Mouse (Mus musculus) intestine, embryonic 16.5 days (tissue): ENCODE measurements around the gene Pla2g5. TPM values are rescaled to one million over a fixed set of nuclear protein-coding genes. Genes with fewer than 3 reads are reported as not detected.

Source experiments
- ATAC-seq: fragments of 200-750 bp; cut with Nextera tagmentation; 2 replicates; pipeline ENCODE4 v1.8.0; 2017; ENCODE audit warnings: moderate TSS enrichment, moderate library complexity
- H3K27ac ChIP-seq: fragments of 300-500 bp; sonication (generic); 2 replicates; pipeline ENCODE4 v1.5.1; 2014; ENCODE audit warnings: mild to moderate bottlenecking, low read length
- H3K27me3 ChIP-seq: fragments of 300-500 bp; sonication (generic); replicated peaks from 2 replicates; pipeline ENCODE4 v1.6.1; 2014; ENCODE audit warnings: low read length, control low read depth, mixed read lengths; ENCODE audit not compliant: control insufficient read depth, insufficient read depth
- H3K36me3 ChIP-seq: fragments of 300-500 bp; sonication (generic); 2 replicates; pipeline ENCODE4 v1.6.1; 2014; ENCODE audit warnings: low read length, control low read depth; ENCODE audit not compliant: control insufficient read depth, insufficient read depth
- H3K4me1 ChIP-seq: fragments of 300-500 bp; sonication (generic); 2 replicates; pipeline ENCODE4 v1.6.1; 2014; ENCODE audit warnings: low read length, control low read depth, mixed read lengths; ENCODE audit not compliant: control insufficient read depth, insufficient read depth
- H3K4me2 ChIP-seq: fragments of 300-500 bp; sonication (generic); 2 replicates; pipeline ENCODE4 v1.6.1; 2014; ENCODE audit warnings: low read depth, low read length, control low read depth
- H3K4me3 ChIP-seq: fragments of 300-500 bp; sonication (generic); 2 replicates; pipeline ENCODE4 v1.5.1; 2014; ENCODE audit warnings: mild to moderate bottlenecking, low read length
- H3K9ac ChIP-seq: fragments of 300-500 bp; sonication (generic); 2 replicates; pipeline ENCODE4 v1.6.1; 2014; ENCODE audit warnings: low read depth, low read length
- H3K9me3 ChIP-seq: fragments of 300-500 bp; sonication (generic); 2 replicates; pipeline ENCODE4 v1.6.1; 2016; ENCODE audit warnings: low read length, control low read depth; ENCODE audit not compliant: control insufficient read depth
- WGBS: fragments of 180-500 bp; shearing (Covaris S2); extraction: QIAGEN DNeasy Blood & Tissue Kit; methylation state at CpG from one replicate; pipeline ENCODE4 v1.1.7; 2014; 5-methylcytosine and 5-hydroxymethylcytosine counted together
- polyA plus RNA-seq: library from polyadenylated mRNA; unstranded; fragments of >200 nt; fragmentation: Nextera tagmentation; extraction: Ambion mirVana; gene quantifications from 2 replicates; pipeline ENCODE4 v1.2.1, GENCODE M21; 2015

Pla2g5 gene
- polyA plus RNA-seq, 1 experiment from 2014 or later = 0.23 TPM

- no peaks in the 10 kb centered on the region for H3K4me1 ChIP-seq
- no peak overlapping the region for H3K4me3 ChIP-seq
- no peak for ATAC-seq
- H3K27ac ChIP-seq = no peak overlapping the region
- WGBS = 67% methylated on average over 6 of the region's 6 CpGs
- no peak overlapping the region for H3K9ac ChIP-seq
- no peaks in the 10 kb centered on the region for H3K36me3 ChIP-seq
- H3K9me3 ChIP-seq = no peaks in the 10 kb centered on the region
- H3K27me3 ChIP-seq = no peaks in the 10 kb centered on the region; the same call in 1 of the 2 replicates
- H3K4me2 ChIP-seq = no peak overlapping the region
Observed at GRCm38 (mm10) chr4:138817736-138818135, 45.5 kb downstream of the Pla2g5 start.

- Histone ChIP-seq H3K9me3 (no peaks in the 10 kb centered on the region), H3K27me3 (no peaks in the 10 kb centered on the region; the same call in 1 of the 2 replicates), H3K27ac (no peak overlapping the region), H3K4me3 (no peak overlapping the region), H3K4me2 (no peak overlapping the region), H3K36me3 (no peaks in the 10 kb centered on the region), H3K4me1 (no peaks in the 10 kb centered on the region), H3K9ac (no peak overlapping the region)
- whole genome bisulfite sequencing = 73% methylated on average over 9 of the region's 9 CpGs
- ATAC-seq = no peak
Observed at GRCm38 (mm10) chr4:138816166-138816565, 47.1 kb downstream of the Pla2g5 start.

- Histone ChIP-seq H3K9me3 (no peaks in the 10 kb centered on the region), H3K36me3 (no peaks in the 10 kb centered on the region), H3K4me3 (no peak overlapping the region), H3K27me3 (no peaks in the 10 kb centered on the region), H3K27ac (no peak overlapping the region), H3K4me2 (no peak overlapping the region), H3K4me1 (0 out of 2 replicates have a peak, but pooled peaks cover 3% of the 10 kb centered on the region), H3K9ac (no peak overlapping the region)
- WGBS = 55% methylated on average over 7 of the region's 7 CpGs
- no peak for ATAC-seq
Observed at GRCm38 (mm10) chr4:138806920-138807541, 56.3 kb downstream of the Pla2g5 start.

DNA sequence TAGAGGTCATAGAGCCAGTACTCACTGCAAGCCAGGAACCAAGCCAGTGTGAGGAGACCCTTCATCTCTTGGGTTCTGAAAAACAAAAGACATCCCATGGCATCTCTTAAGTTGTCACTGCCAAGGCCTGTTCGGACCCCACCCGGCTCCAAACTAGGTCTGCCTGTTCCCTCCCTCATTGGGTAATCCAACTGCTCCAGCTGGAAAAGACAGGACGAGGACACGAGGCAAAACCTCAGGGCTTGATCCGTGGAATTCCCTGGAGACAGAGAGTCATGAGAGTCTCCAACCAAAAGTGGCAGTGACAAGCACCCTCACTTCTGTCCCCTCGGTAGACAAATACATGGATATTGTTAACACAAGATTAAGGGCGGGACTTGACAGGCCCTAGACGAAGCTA lies 57.1 kb downstream of the Pla2g5 start:
- WGBS = 82% methylated on average over 8 of the region's 8 CpGs
- Histone ChIP-seq H3K9ac (no peak overlapping the region), H3K36me3 (no peaks in the 10 kb centered on the region), H3K9me3 (no peaks in the 10 kb centered on the region), H3K27me3 (no peaks in the 10 kb centered on the region), H3K4me2 (no peak overlapping the region), H3K4me1 (0 out of 2 replicates have a peak, but pooled peaks cover 3% of the 10 kb centered on the region), H3K27ac (no peak overlapping the region), H3K4me3 (no peak overlapping the region)
- no peak for ATAC-seq

- H3K27me3 ChIP-seq = no peaks in the 10 kb centered on the region
- 66% methylated on average over 8 of the region's 8 CpGs for WGBS
- no peak overlapping the region for H3K9ac ChIP-seq
- H3K4me3 ChIP-seq = no peak overlapping the region
- H3K36me3 ChIP-seq = no peaks in the 10 kb centered on the region
- ATAC-seq = no peak
- no peaks in the 10 kb centered on the region for H3K9me3 ChIP-seq
- no peak overlapping the region for H3K4me2 ChIP-seq
- H3K27ac ChIP-seq = no peak overlapping the region
- peaks cover 5% of the 10 kb centered on the region for H3K4me1 ChIP-seq
Observed at GRCm38 (mm10) chr4:138805248-138805647, 58.0 kb downstream of the Pla2g5 start.

DNA sequence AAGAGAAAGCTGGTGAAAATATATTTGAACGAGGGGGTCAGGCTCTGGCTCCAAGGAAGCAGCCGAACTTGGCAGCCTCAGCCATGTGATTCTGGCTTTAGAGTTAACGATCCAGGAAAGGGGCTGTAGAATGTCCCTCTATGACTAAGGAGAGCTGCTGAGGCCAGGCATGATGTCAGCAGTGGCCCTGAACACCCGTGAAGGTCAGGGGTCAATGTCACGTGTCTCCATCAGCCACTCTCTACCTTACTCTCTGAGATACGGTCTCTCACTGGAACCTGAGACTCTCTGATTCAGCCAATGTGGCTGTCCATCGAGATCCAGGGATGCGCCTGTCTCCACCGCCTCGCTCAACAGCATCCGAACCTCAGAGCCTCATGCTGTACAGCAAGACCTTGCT lies 60.4 kb downstream of the Pla2g5 start:
- H3K4me3 ChIP-seq = no peak overlapping the region
- no peak for ATAC-seq
- no peaks in the 10 kb centered on the region for H3K27me3 ChIP-seq
- 82% methylated on average over 11 of the region's 11 CpGs for WGBS
- H3K9me3 ChIP-seq = no peaks in the 10 kb centered on the region
- H3K27ac ChIP-seq = no peak overlapping the region
- H3K9ac ChIP-seq = no peak overlapping the region
- no peaks in the 10 kb centered on the region for H3K36me3 ChIP-seq
- H3K4me2 ChIP-seq = no peak overlapping the region
- peaks cover 11% of the 10 kb centered on the region for H3K4me1 ChIP-seq

GRCm38 (mm10) chr4:138801631-138802030 lies 61.7 kb downstream of the Pla2g5 start:
- Histone ChIP-seq H3K9me3 (no peaks in the 10 kb centered on the region), H3K9ac (no peak overlapping the region), H3K4me2 (no peak overlapping the region), H3K4me1 (peaks cover 10% of the 10 kb centered on the region), H3K27me3 (no peaks in the 10 kb centered on the region), H3K27ac (no peak overlapping the region), H3K36me3 (no peaks in the 10 kb centered on the region), H3K4me3 (no peak overlapping the region)
- 74% methylated on average over 4 of the region's 4 CpGs for WGBS
- no peak for ATAC-seq

- 59% methylated on average over 12 of the region's 12 CpGs for WGBS
- H3K4me1 ChIP-seq = peaks cover 11% of the 10 kb centered on the region
- H3K9ac ChIP-seq = no peak overlapping the region
- no peaks in the 10 kb centered on the region for H3K27me3 ChIP-seq
- H3K9me3 ChIP-seq = no peaks in the 10 kb centered on the region
- H3K4me2 ChIP-seq = no peak overlapping the region
- H3K36me3 ChIP-seq = no peaks in the 10 kb centered on the region
- H3K4me3 ChIP-seq = no peak overlapping the region
- no peak; the same call in 1 of the 2 replicates for ATAC-seq
- H3K27ac ChIP-seq = no peak overlapping the region
Observed at GRCm38 (mm10) chr4:138800134-138800744, 63.0 kb downstream of the Pla2g5 start.

GRCm38 (mm10) chr4:138797217-138797570 lies 66.1 kb downstream of the Pla2g5 start:
- 67% methylated on average over 4 of the region's 4 CpGs for WGBS
- Histone ChIP-seq H3K9ac (no peak overlapping the region), H3K27ac (no peak overlapping the region), H3K4me3 (no peak overlapping the region), H3K9me3 (no peaks in the 10 kb centered on the region), H3K36me3 (no peaks in the 10 kb centered on the region), H3K27me3 (no peaks in the 10 kb centered on the region), H3K4me1 (peaks cover 20% of the 10 kb centered on the region), H3K4me2 (no peak overlapping the region)
- ATAC-seq = no peak
